Mouse (Mus musculus): Measurements from ENCODE around the gene Adam15. TPM values are rescaled to one million over a fixed set of nuclear protein-coding genes. Genes with fewer than 3 reads are reported as not detected.

Adam15 gene
- polyA plus RNA-seq, 1 experiment: 187 TPM

GRCm38 (mm10) chr3:89291874-89292273, 57.9 kb downstream of the Adam15 start:
- H3K27ac ChIP-seq (ENCODE audit: control insufficient read depth, insufficient read depth, low read depth, low read length, poor library complexity): no peak overlapping the region
- 42% methylated on average over 10 of the region's 10 CpGs for WGBS

More at GRCm38 (mm10) chr3:89291874-89292273, 57.9 kb downstream of the Adam15 start:
- peaks cover 3% of the 10 kb centered on the region; the same call in 1 of the 2 replicates for H3K4me1 ChIP-seq (ENCODE audit: control insufficient read depth, insufficient read depth, low read length)
- H3K4me3 ChIP-seq (replicated peaks; ENCODE audit: control insufficient read depth, low read depth, low read length): no peak overlapping the region
- TF ChIP-seq CTCF (IDR thresholded peaks at IDR 0.05; ENCODE audit: control insufficient read depth, insufficient read depth, low read length) (no peak), POLR2A (IDR thresholded peaks at IDR 0.05; ENCODE audit: borderline replicate concordance, control insufficient read depth, low read depth, low read length) (no peak)

Other genes starting within 250 kb of the Adam15 start
- not detected in 2 replicates for gene Gm43738, start 248.9 kb downstream of the Adam15 start, polyA plus RNA-seq (2011; ENCODE audit: insufficient read depth, insufficient read length, low replicate concordance, missing spikeins)
- gene Fdps, start 248.0 kb downstream of the Adam15 start, polyA plus RNA-seq (2011; ENCODE audit: insufficient read depth, insufficient read length, low replicate concordance, missing spikeins): 21.7 and 30.3 TPM in 2 replicates
- 14.3 and 16.0 TPM in 2 replicates for gene Pklr, start 213.9 kb downstream of the Adam15 start, polyA plus RNA-seq (2011; ENCODE audit: insufficient read depth, insufficient read length, low replicate concordance, missing spikeins)
- 1.6 TPM in 1 of 2 replicates, not detected in the other for gene Hcn3, start 189.8 kb downstream of the Adam15 start, polyA plus RNA-seq (2011; ENCODE audit: insufficient read depth, insufficient read length, low replicate concordance, missing spikeins)
- 43.3 and 90.9 TPM in 2 replicates for gene Clk2, start 185.2 kb downstream of the Adam15 start, polyA plus RNA-seq (2011; ENCODE audit: insufficient read depth, insufficient read length, low replicate concordance, missing spikeins)
- gene Scamp3, start 172.5 kb downstream of the Adam15 start, polyA plus RNA-seq (2011; ENCODE audit: insufficient read depth, insufficient read length, low replicate concordance, missing spikeins): 25.7 and 54.2 TPM in 2 replicates
- 4.1 and 9.8 TPM in 2 replicates for gene Fam189b, start 166.9 kb downstream of the Adam15 start, polyA plus RNA-seq (2011; ENCODE audit: insufficient read depth, insufficient read length, low replicate concordance, missing spikeins)
- gene Gba, start 147.1 kb downstream of the Adam15 start, polyA plus RNA-seq (2011; ENCODE audit: insufficient read depth, insufficient read length, low replicate concordance, missing spikeins): 27.7 and 71.7 TPM in 2 replicates
- gene Thbs3, start 134.8 kb downstream of the Adam15 start, polyA plus RNA-seq (2011; ENCODE audit: insufficient read depth, insufficient read length, low replicate concordance, missing spikeins): 2.9 TPM in 1 of 2 replicates, not detected in the other
- gene Mtx1, start 122.9 kb downstream of the Adam15 start, polyA plus RNA-seq (2011; ENCODE audit: insufficient read depth, insufficient read length, low replicate concordance, missing spikeins): 33.9 and 66.4 TPM in 2 replicates
- gene Muc1, start 120.9 kb downstream of the Adam15 start, polyA plus RNA-seq (2011; ENCODE audit: insufficient read depth, insufficient read length, low replicate concordance, missing spikeins): 0.67 TPM in 1 of 2 replicates, not detected in the other
- 47.8 and 69.5 TPM in 2 replicates for gene Krtcap2, start 104.0 kb downstream of the Adam15 start, polyA plus RNA-seq (2011; ENCODE audit: insufficient read depth, insufficient read length, low replicate concordance, missing spikeins)
- gene Trim46, start 103.7 kb downstream of the Adam15 start, polyA plus RNA-seq (2011; ENCODE audit: insufficient read depth, insufficient read length, low replicate concordance, missing spikeins): 0.59 and 1.6 TPM in 2 replicates
- 30.7 and 39.3 TPM in 2 replicates for gene Dpm3, start 90.6 kb downstream of the Adam15 start, polyA plus RNA-seq (2011; ENCODE audit: insufficient read depth, insufficient read length, low replicate concordance, missing spikeins)
- 64.0 and 83.0 TPM in 2 replicates for gene Slc50a1, start 79.4 kb downstream of the Adam15 start, polyA plus RNA-seq (2011; ENCODE audit: insufficient read depth, insufficient read length, low replicate concordance, missing spikeins)
- 0.99 and 2.0 TPM in 2 replicates for gene Efna1, start 68.9 kb downstream of the Adam15 start, polyA plus RNA-seq (2011; ENCODE audit: insufficient read depth, insufficient read length, low replicate concordance, missing spikeins)
- 2.7 TPM in 1 of 2 replicates, not detected in the other for gene Efna3, start 27.0 kb downstream of the Adam15 start, polyA plus RNA-seq (2011; ENCODE audit: insufficient read depth, insufficient read length, low replicate concordance, missing spikeins)
- gene Efna4, start 12.0 kb downstream of the Adam15 start, polyA plus RNA-seq (2011; ENCODE audit: insufficient read depth, insufficient read length, low replicate concordance, missing spikeins): not detected in 2 replicates
- 0.56 TPM in 1 of 2 replicates, not detected in the other for gene Dcst2, start 12.0 kb upstream of the Adam15 start, polyA plus RNA-seq (2011; ENCODE audit: insufficient read depth, insufficient read length, low replicate concordance, missing spikeins)
- gene Dcst1, start 15.3 kb upstream of the Adam15 start, polyA plus RNA-seq (2011; ENCODE audit: insufficient read depth, insufficient read length, low replicate concordance, missing spikeins): 1.3 TPM in 1 of 2 replicates, not detected in the other
- gene Zbtb7b, start 44.8 kb upstream of the Adam15 start, polyA plus RNA-seq (2011; ENCODE audit: insufficient read depth, insufficient read length, low replicate concordance, missing spikeins): 20.8 and 40.2 TPM in 2 replicates
- gene Lenep, start 52.8 kb upstream of the Adam15 start, polyA plus RNA-seq (2011; ENCODE audit: insufficient read depth, insufficient read length, low replicate concordance, missing spikeins): 0.92 TPM in 1 of 2 replicates, not detected in the other
- gene Flad1, start 61.9 kb upstream of the Adam15 start, polyA plus RNA-seq (2011; ENCODE audit: insufficient read depth, insufficient read length, low replicate concordance, missing spikeins): 9.7 and 17.6 TPM in 2 replicates
- gene Cks1b, start 68.4 kb upstream of the Adam15 start, polyA plus RNA-seq (2011; ENCODE audit: insufficient read depth, insufficient read length, low replicate concordance, missing spikeins): 126 and 145 TPM in 2 replicates
- gene Shc1, start 68.4 kb upstream of the Adam15 start, polyA plus RNA-seq (2011; ENCODE audit: insufficient read depth, insufficient read length, low replicate concordance, missing spikeins): 41.6 and 65.2 TPM in 2 replicates
- gene Pygo2, start 80.2 kb upstream of the Adam15 start, polyA plus RNA-seq (2011; ENCODE audit: insufficient read depth, insufficient read length, low replicate concordance, missing spikeins): 29.7 and 45.4 TPM in 2 replicates
- 23.6 and 60.5 TPM in 2 replicates for gene Pbxip1, start 86.7 kb upstream of the Adam15 start, polyA plus RNA-seq (2011; ENCODE audit: insufficient read depth, insufficient read length, low replicate concordance, missing spikeins)
- gene Pmvk, start 104.5 kb upstream of the Adam15 start, polyA plus RNA-seq (2011; ENCODE audit: insufficient read depth, insufficient read length, low replicate concordance, missing spikeins): 25.4 and 33.4 TPM in 2 replicates
- not detected in 2 replicates for gene Kcnn3, start 170.2 kb upstream of the Adam15 start, polyA plus RNA-seq (2011; ENCODE audit: insufficient read depth, insufficient read length, low replicate concordance, missing spikeins)

All from bone marrow, adult 2 months (tissue).